Mouse (Mus musculus) CH12F3 (cell line): Measurements from ENCODE around the gene Kptn.

Experiments used
- in situ Hi-C: fragments of 300-500 bp; cut with MboI; formaldehyde crosslinking; loops from 2 replicates; pipeline ENCODE4 v1.14.3; 2020; ENCODE audit warnings: low sequenced_read_pairs

Kptn gene

DNA sequence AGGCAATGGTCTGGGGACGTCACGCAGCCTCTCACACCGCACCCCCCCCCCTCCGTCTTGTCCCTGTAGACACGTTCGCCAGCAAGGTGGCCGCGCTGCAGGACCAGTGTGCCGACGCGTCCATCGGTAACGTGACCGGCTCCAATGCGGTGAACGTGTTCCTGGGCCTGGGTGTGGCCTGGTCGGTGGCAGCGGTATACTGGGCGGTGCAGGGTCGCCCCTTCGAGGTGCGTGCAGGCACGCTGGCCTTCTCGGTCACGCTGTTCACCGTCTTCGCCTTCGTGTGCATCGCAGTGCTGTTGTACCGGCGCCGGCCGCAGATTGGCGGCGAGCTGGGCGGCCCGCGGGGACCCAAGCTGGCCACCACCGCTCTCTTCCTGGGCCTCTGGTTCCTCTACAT is 39.0 kb downstream of the Kptn start:
- in situ Hi-C loops: no loop called here

- in situ Hi-C loops: no loop called here
These were observed 41.0 kb downstream of the Kptn start for GRCm38 (mm10) chr7:16160702-16161101.

- in situ Hi-C loops: no loop called here
These were observed 41.6 kb downstream of the Kptn start for GRCm38 (mm10) chr7:16161302-16161701.

DNA sequence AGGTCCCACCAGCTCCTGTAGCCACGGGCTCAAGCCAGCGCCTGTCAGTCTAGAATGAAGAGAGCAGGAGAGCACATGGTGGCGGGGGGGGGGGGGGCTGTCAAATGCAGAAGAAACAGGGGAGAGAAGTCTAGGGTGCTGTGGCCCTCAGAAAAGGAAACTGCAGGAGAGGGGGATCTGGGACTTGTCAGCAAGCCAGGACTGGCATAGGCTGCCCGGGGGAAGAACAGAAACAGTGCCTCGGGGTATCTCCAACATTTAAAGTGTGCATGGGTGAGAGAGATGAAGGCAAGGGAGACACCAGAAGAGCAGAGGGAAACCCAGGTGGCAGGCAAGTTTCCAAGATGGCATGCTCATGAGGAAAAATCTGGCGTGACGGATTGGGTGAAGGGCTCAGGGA is 42.3 kb downstream of the Kptn start:
- in situ Hi-C loops: no loop called here

GRCm38 (mm10) chr7:16172141-16172581 is 52.5 kb downstream of the Kptn start:
- in situ Hi-C loops: no loop called here

- in situ Hi-C loops: no loop called here
These were observed 53.0 kb downstream of the Kptn start for GRCm38 (mm10) chr7:16172586-16173140.

DNA sequence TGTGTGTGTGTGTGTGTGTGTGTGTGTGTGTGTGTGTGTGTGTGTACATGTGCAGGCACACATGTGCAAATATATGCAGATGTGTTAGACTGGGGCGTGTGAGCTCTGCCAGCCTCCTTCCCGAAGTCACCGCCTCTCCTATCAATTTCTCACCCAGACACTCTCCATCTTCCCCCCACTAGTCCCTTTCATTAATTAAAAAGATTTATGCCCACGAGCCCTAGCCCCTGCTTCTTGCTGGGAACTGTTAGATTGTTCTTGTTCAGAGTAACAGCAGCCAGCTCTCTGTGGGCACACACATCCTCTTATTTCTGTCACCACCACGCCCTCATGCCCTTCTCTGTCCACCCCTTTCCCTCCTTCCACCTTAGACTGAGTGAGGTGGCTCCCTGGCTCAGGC is 53.5 kb downstream of the Kptn start:
- in situ Hi-C loops: no loop called here

GRCm38 (mm10) chr7:16174597-16175541 is 55.2 kb downstream of the Kptn start, which contains the start of gene Meis3:
Meis3 (plus strand) TSS chr7:16175090.
- in situ Hi-C loops: no loop called here

GRCm38 (mm10) chr7:16175542-16175931 is 55.8 kb downstream of the Kptn start:
- in situ Hi-C loops: no loop called here
